Mouse (Mus musculus) limb, embryonic 13.5 days (tissue): ENCODE data around the gene Adcy10. TPM values are rescaled to one million over a fixed set of nuclear protein-coding genes. Genes with fewer than 3 reads are reported as not detected.

Experiments
- ATAC-seq: fragments of 200-750 bp; cut with Nextera tagmentation; 2 replicates; pipeline ENCODE4 v1.8.0; 2017; ENCODE audit warnings: low read depth, moderate number of reproducible peaks, moderate TSS enrichment; ENCODE audit not compliant: low FRiP score
- H3K27ac ChIP-seq: fragments of 300-500 bp; sonication (generic); 2 replicates; pipeline ENCODE4 v1.5.1; 2015; ENCODE audit warnings: inconsistent platforms, mild to moderate bottlenecking, moderate library complexity
- H3K27me3 ChIP-seq: fragments of 300-500 bp; sonication (generic); 2 replicates; pipeline ENCODE4 v1.6.1; 2015; ENCODE audit warnings: mild to moderate bottlenecking, inconsistent platforms
- H3K36me3 ChIP-seq: fragments of 300-500 bp; sonication (generic); 2 replicates; pipeline ENCODE4 v1.6.1; 2015; ENCODE audit warnings: inconsistent platforms, mild to moderate bottlenecking, moderate library complexity
- H3K4me1 ChIP-seq: fragments of 300-500 bp; sonication (generic); 2 replicates; pipeline ENCODE4 v1.6.1; 2015; ENCODE audit warnings: inconsistent platforms
- H3K4me2 ChIP-seq: fragments of 300-500 bp; sonication (generic); replicated peaks from 2 replicates; pipeline ENCODE4 v1.6.1; 2015; ENCODE audit warnings: inconsistent platforms, mild to moderate bottlenecking, moderate library complexity
- H3K4me3 ChIP-seq: fragments of 300-500 bp; sonication (generic); 2 replicates; pipeline ENCODE4 v1.5.1; 2015; ENCODE audit warnings: moderate library complexity, mild to moderate bottlenecking, inconsistent platforms
- H3K9ac ChIP-seq: fragments of 300-500 bp; sonication (generic); 2 replicates; pipeline ENCODE4 v1.6.1; 2015; ENCODE audit warnings: mild to moderate bottlenecking, inconsistent platforms
- H3K9me3 ChIP-seq: fragments of 300-500 bp; sonication (generic); 2 replicates; pipeline ENCODE4 v1.6.1; 2016; ENCODE audit warnings: inconsistent platforms
- WGBS: fragments of 180-500 bp; shearing (Covaris S2); methylation state at CpG from one replicate; pipeline ENCODE4 v1.1.7; 2015; 5-methylcytosine and 5-hydroxymethylcytosine counted together
- polyA plus RNA-seq: library from polyadenylated mRNA; unstranded; fragments of >200 nt; fragmentation: Nextera tagmentation; extraction: Ambion mirVana; gene quantifications from 2 replicates; pipeline ENCODE4 v1.2.1, GENCODE M21; 2015

Gene Adcy10
- polyA plus RNA-seq, 1 experiment from 2014 or later: not detected

DNA sequence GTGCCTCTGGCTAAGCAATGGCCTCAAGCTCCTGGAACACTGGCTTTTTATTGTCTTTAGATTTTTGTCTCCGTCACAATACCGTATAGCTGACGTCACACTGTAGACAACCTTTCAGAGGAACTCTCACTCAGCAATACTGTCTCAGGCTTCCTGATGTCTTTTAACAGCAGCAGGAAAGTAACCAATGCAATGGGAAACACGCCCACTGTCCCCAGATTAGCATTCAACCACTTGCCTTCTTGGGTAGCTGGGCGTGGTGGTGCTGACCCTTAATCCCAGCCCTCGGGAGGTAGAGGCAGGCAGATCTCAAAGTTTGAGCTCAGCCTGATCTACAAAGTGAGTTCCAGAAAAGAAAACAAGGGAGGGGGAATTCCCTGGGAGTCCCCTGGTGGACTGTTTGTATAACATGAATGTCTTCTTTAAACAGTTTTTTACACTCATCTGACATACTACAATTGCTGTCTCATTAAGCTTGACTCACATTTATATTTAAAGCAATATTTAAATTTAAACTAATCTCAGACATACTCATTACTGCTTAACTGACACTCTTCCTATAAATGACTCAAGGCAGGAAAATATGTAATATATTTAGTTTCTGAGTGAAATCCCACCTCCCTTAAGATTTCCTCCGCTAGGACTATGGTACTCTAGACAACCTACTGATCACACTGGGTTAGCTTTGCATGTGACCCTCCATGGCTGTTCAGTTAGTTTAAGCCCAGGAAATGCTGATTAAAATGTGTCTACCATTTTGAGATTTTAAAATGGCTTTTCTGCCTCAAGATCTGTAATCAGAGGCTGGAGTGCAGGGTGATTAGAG, 124.7 kb downstream of the Adcy10 start:
- Histone ChIP-seq H3K9ac (no peak overlapping the region), H3K36me3 (peaks cover 50% of the 10 kb centered on the region), H3K4me2 (no peak overlapping the region), H3K4me3 (no peak overlapping the region), H3K4me1 (peaks cover 22% of the 10 kb centered on the region), H3K27me3 (no peaks in the 10 kb centered on the region), H3K9me3 (no peaks in the 10 kb centered on the region), H3K27ac (no peak overlapping the region)
- no peak for ATAC-seq
- 53% methylated on average over 7 of the region's 7 CpGs for WGBS

DNA sequence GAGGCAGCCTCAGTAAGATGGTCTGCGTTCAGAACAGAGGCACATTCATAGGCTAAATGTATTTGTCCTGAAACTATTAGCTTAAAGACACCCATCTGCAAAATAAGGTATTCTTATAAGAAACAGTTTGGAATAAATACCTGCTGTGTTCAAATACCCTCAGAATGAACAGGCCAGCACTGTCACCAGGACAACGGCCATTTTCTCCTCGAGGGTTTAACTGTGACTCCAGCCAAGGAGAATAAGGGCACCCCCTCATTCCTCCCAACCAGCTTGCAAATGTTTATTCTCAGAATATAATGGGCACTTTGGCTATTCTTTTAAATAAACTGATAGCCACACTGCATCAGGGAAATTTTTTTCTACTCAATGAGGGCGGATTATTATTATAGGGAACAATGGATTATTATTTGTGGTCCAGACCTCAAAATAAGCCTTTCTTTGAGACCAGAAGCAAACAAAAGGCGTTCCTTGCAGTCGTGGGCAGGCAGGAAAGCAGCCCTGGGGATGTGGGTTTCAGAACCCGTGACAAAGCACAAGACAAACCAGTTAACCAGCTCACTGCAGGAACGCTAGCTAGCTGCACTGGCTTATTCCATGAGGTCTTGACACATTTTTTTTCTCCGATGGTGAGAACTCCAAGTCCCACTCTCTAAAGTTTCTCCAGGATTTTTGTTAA, 125.5 kb downstream of the Adcy10 start:
- Histone ChIP-seq H3K36me3 (peaks cover 50% of the 10 kb centered on the region), H3K4me3 (no peak overlapping the region), H3K9me3 (peaks cover 7% of the 10 kb centered on the region; the same call in 1 of the 2 replicates), H3K4me2 (no peak overlapping the region), H3K4me1 (peaks cover 22% of the 10 kb centered on the region), H3K9ac (0 out of 2 replicates have a peak overlapping the region, but pooled peaks have one; percentile 13), H3K27ac (peak overlapping the region; percentile 55; the same call in 1 of the 2 replicates), H3K27me3 (no peaks in the 10 kb centered on the region)
- no peak for ATAC-seq
- 62% methylated on average over 9 of the region's 9 CpGs for WGBS

DNA sequence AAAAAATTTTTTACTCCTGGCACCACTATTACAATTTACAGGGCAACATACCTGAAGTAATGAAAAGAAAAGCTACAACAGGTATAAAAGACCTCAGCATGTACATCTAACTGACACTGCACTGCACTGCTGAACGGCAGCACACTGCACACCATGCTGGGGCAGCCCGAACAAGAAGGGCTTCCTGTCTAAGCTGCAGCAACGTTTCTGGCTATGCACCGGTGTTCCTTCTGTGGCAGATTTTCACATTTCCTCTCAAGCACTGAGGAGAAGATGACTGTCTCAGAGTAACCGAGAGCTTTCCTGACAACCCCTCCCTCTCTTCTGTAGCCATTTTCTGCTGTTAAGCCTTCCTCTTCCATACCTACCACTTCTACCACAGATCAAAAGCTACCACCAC, 127.7 kb downstream of the Adcy10 start:
- no peak overlapping the region for H3K4me2 ChIP-seq
- 68% methylated on average over 5 of the region's 5 CpGs for WGBS
- no peak for ATAC-seq

DNA sequence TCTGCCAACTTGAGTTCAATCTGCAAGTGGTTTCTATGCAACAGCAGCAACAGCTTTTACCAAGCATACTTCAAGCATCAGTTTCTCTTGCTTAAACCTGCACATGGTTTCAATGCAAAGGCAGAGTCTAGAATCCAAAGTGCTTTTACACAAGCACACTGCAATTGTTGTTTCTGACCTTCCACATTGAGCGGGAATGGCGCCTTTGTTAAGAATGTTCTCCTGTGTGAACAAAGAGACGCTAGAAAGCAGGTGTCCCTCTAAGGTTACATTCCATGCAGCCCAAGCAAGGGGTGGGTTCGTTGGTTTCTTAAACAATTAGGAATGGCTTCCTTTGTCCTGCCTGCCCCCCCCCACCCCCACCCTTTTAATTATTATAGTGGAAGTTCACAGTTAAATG, 128.9 kb downstream of the Adcy10 start:
- Histone ChIP-seq H3K4me3 (no peak overlapping the region), H3K4me1 (peaks cover 45% of the 10 kb centered on the region), H3K9me3 (peaks cover 11% of the 10 kb centered on the region; the same call in 1 of the 2 replicates), H3K4me2 (no peak overlapping the region), H3K9ac (no peak overlapping the region), H3K36me3 (peaks cover 29% of the 10 kb centered on the region), H3K27ac (no peak overlapping the region), H3K27me3 (no peaks in the 10 kb centered on the region)
- ATAC-seq: no peak
- WGBS: 78% methylated on average over 4 of the region's 4 CpGs

More for the DNA sequence above, 127.7 kb downstream of the Adcy10 start:
- Histone ChIP-seq H3K27ac (no peak overlapping the region), H3K36me3 (peaks cover 36% of the 10 kb centered on the region), H3K4me1 (peaks cover 36% of the 10 kb centered on the region), H3K4me3 (no peak overlapping the region), H3K27me3 (no peaks in the 10 kb centered on the region), H3K9ac (no peak overlapping the region), H3K9me3 (peaks cover 11% of the 10 kb centered on the region; the same call in 1 of the 2 replicates)

DNA sequence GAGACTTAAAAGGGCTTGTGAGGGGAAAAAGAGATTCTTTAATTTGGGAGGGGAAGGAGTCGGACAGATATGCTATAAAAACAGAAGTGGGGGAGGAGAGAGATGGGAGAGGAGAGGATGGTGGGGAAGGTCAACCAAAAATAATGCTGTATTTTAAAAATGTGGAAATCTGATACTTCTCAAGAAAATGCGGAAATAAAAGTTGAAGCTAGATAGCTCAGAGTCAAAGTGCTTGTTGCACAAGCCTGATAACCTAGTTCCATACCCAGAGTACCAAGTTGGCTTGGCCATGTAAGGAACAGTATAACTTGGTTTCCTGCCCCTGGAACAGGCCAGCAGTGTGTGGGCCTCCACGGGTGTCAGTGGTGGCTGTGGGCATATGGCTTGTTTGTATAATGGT, 129.8 kb downstream of the Adcy10 start:
- no peak for ATAC-seq
- H3K4me2 ChIP-seq: no peak overlapping the region
- WGBS: 95% methylated on average over 3 of the region's 3 CpGs
- H3K4me1 ChIP-seq: peaks cover 41% of the 10 kb centered on the region
- no peak overlapping the region for H3K27ac ChIP-seq
- peaks cover 29% of the 10 kb centered on the region for H3K36me3 ChIP-seq
- H3K4me3 ChIP-seq: no peak overlapping the region
- H3K9ac ChIP-seq: no peak overlapping the region
- H3K27me3 ChIP-seq: no peaks in the 10 kb centered on the region
- peaks cover 11% of the 10 kb centered on the region; the same call in 1 of the 2 replicates for H3K9me3 ChIP-seq

DNA sequence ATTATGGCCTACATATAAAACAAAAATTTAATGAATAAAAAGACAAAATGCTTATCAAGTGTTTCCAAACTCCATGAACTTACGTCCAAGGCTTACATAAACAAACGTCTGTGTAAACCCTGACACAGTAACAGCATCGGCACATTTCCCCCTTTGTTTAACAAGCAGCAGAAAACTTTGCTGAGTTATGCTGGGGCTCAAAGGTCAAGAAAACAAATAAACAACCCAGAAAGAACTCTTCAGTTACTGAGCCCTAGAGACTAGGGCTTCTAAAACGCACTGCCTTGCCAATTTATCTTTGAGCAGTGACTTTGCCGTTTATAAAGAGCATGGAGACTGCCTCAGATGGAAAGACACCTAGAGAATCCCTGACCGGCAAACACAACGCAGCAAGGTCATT, 131.7 kb downstream of the Adcy10 start:
- WGBS: 29% methylated on average over 7 of the region's 7 CpGs
- Histone ChIP-seq H3K9me3 (peaks cover 11% of the 10 kb centered on the region; the same call in 1 of the 2 replicates), H3K9ac (no peak overlapping the region), H3K27me3 (no peaks in the 10 kb centered on the region), H3K4me1 (peaks cover 30% of the 10 kb centered on the region), H3K27ac (no peak overlapping the region), H3K4me3 (no peak overlapping the region), H3K36me3 (peaks cover 33% of the 10 kb centered on the region), H3K4me2 (0 out of 2 replicates have a peak overlapping the region, but pooled peaks have one; percentile 9)
- no peak for ATAC-seq

DNA sequence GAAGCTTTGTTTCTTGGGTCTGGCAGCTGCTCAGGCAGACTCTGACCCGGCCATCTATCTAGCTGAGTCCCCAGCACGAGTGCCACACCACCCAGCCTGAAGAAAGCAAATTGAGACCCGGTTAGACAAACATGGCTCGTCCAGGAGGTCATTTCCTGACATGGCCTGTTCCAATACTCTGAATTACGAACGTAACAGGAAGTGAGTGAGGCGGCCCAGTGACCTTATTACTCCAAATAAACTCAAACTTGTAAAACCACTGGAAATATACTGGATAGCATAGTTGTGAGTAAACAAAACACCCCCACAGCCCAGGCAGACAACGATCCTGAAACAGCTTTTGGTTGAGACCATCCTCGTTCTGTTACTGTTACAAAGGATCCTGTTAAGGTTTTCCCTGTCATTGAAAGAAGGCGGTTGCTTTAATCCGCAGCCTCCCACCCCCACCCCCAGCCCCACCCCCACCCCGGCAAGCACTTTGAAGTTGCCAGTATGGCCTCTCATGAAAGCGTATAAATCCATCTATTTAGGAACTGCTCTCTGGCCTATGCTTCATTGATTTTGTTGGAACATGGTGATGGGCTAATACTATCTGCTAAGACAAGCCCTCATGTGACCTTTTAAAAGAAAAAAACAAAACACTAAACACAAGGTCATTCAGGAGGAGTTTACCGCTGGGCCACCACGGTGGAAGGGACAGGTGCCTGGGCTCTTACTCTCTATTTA, 132.3 kb downstream of the Adcy10 start:
- no peak overlapping the region for H3K27ac ChIP-seq
- peaks cover 27% of the 10 kb centered on the region for H3K4me1 ChIP-seq
- peaks cover 11% of the 10 kb centered on the region; the same call in 1 of the 2 replicates for H3K9me3 ChIP-seq
- no peak for ATAC-seq
- no peaks in the 10 kb centered on the region for H3K27me3 ChIP-seq
- H3K9ac ChIP-seq: no peak overlapping the region
- peaks cover 36% of the 10 kb centered on the region for H3K36me3 ChIP-seq
- WGBS: 13% methylated on average over 15 of the region's 15 CpGs
- H3K4me3 ChIP-seq: no peak overlapping the region
- H3K4me2 ChIP-seq: 0 out of 2 replicates have a peak overlapping the region, but pooled peaks have one; percentile 9

DNA sequence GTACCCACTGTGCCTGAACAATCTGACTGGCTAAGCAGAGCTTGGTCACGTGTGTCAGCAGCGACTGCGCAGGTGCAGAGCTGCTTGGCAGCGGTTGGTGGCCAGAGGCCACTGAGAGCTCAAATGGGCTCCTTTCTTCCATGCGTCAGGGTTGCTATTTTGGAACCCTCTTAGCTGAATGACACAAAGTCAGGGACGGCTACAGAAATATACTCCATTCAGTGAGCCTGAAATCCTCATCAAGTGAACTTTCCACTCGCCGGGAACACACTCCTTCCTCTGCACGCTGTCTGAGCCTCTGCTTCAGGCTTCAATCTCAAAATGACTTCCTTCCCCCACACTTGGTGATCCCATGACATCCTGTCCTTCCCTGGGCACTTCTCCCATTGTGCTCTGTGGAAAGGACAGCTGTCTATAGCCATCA, 133.2 kb downstream of the Adcy10 start:
- no peak for ATAC-seq
- Histone ChIP-seq H3K9me3 (peaks cover 11% of the 10 kb centered on the region; the same call in 1 of the 2 replicates), H3K4me1 (peaks cover 27% of the 10 kb centered on the region), H3K4me2 (no peak overlapping the region), H3K9ac (no peak overlapping the region), H3K27me3 (no peaks in the 10 kb centered on the region), H3K27ac (no peak overlapping the region), H3K36me3 (peaks cover 42% of the 10 kb centered on the region), H3K4me3 (no peak overlapping the region)
- WGBS: 56% methylated on average over 9 of the region's 9 CpGs

DNA sequence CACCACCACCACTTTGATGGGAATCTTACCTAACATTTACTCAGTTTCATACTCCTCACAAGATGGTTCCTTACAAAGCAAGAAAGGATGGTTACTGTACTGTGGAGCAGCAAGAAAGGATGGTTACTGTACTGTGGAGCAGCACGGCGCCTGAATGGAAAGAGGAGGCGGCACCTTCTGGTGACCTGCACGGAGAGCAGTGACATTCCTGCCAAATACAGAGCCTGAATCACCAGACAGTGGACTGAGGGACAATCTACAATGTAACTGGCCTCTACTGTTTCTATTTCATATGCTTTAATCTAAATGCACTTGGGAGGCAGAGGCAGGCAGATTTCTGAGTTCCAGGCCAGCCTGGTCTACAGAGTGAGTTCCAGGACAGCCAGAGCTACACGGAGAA, 140.1 kb downstream of the Adcy10 start:
- Histone ChIP-seq H3K4me3 (no peak overlapping the region), H3K36me3 (peaks cover 13% of the 10 kb centered on the region), H3K4me2 (no peak overlapping the region), H3K9me3 (no peaks in the 10 kb centered on the region), H3K4me1 (peaks cover 22% of the 10 kb centered on the region), H3K27me3 (no peaks in the 10 kb centered on the region), H3K9ac (no peak overlapping the region), H3K27ac (no peak overlapping the region)
- WGBS: 94% methylated on average over 5 of the region's 5 CpGs
- no peak for ATAC-seq

DNA sequence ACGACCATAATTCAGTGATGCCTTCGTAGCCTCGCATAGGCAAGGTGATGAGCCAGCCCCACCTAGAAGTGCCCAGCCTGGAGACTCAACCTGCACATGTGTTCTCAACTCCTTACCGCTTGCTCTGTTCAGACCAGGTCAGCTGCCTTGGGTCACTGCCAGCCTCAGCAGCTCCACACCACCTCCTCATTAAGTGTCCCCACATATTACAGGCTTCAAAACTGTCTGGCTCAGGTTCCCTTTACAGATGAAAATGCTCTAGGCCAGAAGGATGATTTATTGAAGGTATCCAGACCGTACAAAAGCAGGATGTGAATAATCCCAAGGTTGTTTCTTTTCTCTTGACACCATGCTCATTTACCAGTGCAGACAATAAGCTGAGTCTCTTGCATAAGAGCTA, 140.9 kb downstream of the Adcy10 start:
- no peak overlapping the region for H3K9ac ChIP-seq
- WGBS: 73% methylated on average over 5 of the region's 5 CpGs
- peaks cover 28% of the 10 kb centered on the region for H3K4me1 ChIP-seq
- H3K4me3 ChIP-seq: no peak overlapping the region
- H3K36me3 ChIP-seq: peaks cover 9% of the 10 kb centered on the region
- H3K4me2 ChIP-seq: no peak overlapping the region
- H3K9me3 ChIP-seq: no peaks in the 10 kb centered on the region
- ATAC-seq: no peak
- no peak overlapping the region for H3K27ac ChIP-seq
- H3K27me3 ChIP-seq: no peaks in the 10 kb centered on the region
